Mouse (Mus musculus) layer of hippocampus, postnatal 25 days (tissue): Measurements from ENCODE around the gene Rab15. TPM values are rescaled to one million over a fixed set of nuclear protein-coding genes. Genes with fewer than 3 reads are reported as not detected.

Experiments
- DNase-seq, 2 experiments: peaks; one replicate each; pipeline ENCODE4 v3.0.0; 2022; ENCODE audit warnings: mixed read lengths in 2 of 2, low spot score in 1 of 2; ENCODE audit errors: extremely low spot score in 1 of 2
- total RNA-seq, 2 experiments: library from RNA; stranded (reverse); gene quantifications; 2 replicates each; pipeline ENCODE4 v1.2.3; 2021

The Rab15 gene
- total RNA-seq, 2 experiments from 2014 or later = 193 to 201 TPM

DNA sequence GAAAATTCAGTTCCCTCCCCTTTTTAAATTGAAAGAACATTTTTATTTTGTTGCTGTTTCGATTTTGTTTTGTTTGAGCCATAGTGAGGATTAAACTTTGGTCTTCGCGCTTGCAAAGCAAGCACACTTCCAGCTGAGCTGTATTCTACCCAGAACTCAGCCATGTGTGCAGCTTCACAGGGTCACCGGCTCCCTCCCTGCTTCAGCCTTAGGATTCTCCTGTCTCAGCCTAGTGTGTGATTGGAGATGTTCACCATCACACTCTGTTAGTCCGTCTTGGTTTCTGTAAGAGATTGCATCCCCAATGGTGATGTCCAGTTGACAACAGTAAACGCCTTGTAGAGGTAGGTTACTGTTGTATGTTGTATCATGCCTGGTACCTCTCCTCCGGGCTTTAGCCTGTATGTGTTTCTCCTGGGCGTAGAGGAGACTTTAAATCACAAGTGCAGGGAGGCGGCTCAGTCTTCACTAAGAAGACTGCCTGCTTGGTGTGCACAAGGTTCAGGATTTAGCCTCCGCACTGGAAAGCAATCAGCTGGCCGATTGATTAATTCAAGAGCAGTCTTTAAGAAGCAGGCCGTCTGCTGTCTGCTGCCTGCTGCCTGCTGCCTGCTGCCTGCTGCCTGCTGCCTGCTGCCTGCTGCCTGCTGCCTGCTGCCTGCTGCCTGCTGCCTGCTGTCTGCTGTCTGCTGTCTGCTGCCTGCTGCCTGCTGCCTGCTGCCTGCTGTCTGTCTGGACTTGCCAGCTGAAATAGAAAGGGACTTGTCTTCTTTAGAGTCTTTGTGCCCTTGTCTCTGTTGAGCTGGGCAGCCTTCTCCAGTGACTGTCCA, 41.9 kb downstream of the Rab15 start:
- DNase-seq = no peak

DNA sequence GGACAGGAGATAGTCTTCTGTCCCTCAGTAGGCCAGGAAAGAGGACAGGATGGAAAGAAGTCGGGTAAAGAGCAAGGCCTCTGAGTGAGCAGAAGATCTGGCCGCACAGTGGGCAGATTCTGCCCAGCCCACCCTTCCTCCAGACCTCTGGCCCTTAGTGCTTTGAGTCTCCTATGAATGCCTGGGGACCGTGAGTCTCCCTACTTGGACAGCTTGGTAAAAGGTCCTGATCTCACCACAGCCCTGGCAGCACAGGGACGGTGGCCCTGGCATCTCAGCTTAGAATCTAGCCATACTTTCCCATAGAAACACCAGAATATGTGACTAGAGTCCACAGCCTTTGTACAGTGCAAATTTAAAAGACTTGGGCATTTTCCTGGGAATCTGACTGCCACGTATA, 42.8 kb downstream of the Rab15 start:
- no peak for DNase-seq

DNA sequence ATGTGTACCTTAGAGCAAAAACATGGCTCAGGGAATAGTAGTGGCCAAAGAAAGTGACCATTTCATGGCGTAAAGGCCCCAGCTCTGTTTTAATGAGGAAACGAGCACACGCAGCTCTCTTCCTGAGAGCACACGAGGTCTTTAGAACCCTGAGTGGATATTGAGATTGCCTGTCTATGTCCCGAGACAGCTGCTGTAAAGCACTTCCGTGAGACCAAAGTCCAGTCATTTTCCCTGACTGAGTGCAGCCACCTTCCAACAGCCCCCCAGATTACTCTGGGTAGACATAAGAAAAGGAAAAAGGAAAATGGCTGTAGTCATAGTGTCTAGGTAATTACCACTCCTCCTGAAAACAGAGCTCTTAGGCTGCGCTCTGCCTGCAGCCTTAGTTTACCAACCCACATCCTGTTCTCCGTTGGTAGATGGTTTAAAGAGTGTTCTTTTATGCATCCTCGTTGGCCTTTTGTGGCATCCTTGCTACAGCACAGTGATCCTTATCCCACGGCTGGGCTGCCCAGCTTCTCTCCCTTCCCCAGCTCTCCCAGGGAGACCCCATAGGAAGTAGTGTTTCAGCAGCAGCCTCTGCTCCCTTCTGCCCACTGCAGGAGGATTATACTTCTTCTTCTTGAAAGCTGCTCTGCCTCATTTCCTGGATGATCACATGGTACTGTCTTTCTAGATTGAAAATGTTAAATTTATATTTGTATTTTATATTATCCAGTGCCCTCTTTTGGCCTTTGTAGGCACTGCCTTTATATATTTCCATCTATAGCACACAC, 44.2 kb downstream of the Rab15 start:
- DNase-seq = no peak

DNA sequence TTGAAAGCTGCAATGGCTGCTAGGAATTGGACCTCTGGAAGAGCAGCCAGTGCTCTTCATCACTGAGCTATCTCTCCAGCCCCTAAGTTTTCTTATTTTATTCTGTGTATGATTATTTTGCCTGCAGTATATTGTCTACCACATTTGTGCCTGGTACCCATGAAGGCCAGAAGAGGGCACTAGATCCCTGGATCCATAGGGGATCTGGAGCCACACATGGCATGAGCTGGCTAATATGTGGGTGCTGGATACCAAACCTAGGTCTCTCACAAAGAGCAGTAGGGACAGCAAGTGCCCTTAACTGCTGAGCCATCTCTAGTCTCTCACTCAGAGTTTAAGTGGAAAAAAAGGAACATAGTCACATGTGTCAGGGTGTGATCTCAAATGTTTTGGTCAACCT, 44.9 kb downstream of the Rab15 start:
- no peak for DNase-seq

DNA sequence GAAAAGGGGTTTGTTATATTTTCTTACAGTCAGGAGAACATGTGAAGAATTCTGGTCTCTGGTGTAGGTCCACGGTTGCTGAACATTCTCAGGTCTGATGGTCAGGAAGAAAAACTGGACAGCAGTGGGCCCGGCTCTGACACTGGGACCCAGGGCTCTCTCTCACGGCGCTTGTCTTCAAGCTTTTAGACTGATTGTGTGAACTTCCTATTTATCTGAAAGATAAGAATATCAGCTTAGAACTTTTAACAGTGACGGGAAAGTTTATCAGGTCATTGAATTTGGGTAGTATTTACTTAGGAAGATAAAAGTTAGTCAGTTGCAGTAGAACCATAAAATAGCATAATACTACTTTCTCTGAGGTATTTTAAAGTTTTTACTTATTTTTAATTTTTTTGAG, 45.8 kb downstream of the Rab15 start:
- DNase-seq = no peak

DNA sequence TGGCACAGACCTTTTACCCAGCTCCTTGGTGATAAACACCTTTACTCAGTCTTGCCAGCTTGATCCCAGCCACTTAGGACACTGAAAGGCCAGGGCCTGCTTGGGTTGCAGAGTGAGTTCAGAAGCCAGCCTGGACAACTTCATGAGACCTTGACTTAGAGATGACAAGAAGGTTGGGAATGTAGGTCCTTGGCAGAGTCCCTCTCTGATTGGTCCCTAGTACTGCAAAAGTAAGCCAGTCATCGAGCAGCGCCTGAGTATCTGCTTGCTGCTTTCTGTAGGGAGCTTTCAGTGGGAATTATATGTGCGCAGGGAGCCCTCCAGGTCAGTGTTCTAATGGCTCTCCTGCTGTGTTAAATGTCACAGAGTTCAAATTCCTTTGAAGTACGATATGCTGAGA, 47.6 kb downstream of the Rab15 start:
- no peak for DNase-seq

DNA sequence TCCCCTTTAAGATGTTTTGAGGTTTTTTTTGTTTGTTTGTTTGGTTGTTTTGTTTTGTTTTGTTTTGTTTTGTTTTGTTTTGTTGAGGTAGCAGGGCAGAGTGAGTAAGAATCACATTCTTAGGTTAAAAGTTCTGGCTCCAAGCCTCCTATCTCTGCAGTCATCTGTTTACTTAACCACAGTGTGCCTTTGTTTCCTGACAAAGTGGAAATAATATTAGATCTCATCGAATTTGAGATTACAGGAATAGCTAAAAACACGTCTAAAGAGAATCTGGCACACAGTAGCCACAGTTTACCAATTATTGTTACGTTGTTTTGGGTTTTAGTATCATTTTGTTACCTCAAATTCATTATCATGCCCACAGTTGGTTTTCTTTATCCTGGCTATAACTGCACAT, 48.1 kb downstream of the Rab15 start:
- no peak for DNase-seq

DNA sequence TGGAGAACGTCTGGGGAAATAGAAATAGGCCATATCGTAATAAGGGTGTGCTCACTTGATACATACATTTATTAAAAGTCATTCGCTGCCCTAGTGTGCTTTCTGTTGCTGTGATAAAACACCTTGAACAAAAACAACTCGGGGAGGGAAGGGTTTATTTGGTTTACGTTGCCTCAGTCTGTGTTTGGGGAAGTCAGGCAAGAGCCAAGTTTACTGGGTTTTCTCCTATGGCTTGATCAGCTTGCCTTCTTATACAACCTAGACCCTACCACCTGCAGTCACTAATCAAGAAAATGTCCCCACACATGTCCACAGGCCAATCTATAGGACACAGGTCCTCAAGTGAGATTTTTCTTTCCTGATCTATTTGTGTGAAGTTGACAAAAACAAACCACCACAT, 51.2 kb downstream of the Rab15 start:
- DNase-seq = no peak

DNA sequence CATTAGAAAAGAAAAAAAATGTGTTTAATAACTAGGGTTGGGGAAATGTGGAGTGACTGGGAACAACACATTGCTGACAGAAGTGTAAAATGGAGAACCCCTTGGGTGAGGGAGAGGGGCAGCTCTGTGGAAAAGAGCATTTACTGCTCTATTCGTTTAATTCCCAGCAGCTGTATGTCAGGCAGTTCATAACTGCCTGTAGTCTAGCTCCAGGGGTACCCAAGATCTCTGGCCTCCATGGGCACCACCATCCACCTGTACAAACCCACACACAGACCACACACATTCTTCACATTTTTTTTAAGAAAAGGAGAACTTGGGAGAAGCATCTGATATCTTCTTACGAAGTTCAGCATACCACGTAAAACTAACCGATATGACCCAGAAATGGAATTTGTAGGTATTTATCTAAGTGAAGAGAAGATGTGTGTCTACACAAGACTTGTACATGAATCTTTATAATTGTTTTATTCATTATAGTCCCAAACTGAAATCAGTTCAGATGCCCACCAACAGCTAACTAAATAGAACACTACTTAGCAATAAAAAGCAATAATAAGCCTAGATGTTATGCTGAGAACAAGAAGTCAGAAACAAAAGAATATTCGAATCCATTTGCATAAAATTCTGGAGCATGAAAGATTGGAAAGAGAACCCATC, 51.7 kb downstream of the Rab15 start:
- DNase-seq = no peak

DNA sequence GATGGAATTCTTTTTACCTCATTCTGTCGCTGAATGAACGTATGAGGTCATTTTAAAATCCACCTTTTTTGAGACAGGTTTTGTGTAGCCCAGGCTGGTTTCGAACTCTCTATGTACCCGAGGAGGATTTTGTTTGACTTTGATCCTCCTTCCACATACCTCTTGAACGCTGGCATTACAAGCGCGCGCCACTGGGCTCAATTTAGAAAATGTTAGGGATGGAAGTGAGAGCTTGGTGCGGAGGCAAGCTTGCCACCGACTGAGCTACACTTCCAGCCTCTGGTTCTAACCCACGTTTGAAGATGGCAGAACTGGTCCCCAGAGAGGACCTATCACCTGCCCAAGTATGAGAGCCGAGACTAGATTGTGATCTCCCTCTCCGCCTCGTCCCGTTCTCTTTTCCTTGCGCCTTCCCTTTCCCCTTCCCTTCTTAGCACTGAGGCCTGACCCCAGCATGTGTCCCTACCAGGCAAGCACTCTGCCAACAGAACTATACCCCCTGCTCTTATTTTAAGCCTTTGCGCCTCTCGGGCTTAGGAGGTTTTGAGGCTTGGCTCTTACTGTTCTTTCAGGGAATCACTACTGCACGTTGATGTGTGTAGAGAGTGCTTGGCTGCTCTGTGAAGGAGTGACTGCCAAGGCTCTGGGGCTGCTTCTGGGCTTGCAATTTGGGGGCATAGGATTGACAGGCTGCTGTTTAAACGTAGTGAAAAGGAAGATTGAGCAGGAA, 56.6 kb downstream of the Rab15 start:
- peak; percentile 7 to 18 for DNase-seq

DNA sequence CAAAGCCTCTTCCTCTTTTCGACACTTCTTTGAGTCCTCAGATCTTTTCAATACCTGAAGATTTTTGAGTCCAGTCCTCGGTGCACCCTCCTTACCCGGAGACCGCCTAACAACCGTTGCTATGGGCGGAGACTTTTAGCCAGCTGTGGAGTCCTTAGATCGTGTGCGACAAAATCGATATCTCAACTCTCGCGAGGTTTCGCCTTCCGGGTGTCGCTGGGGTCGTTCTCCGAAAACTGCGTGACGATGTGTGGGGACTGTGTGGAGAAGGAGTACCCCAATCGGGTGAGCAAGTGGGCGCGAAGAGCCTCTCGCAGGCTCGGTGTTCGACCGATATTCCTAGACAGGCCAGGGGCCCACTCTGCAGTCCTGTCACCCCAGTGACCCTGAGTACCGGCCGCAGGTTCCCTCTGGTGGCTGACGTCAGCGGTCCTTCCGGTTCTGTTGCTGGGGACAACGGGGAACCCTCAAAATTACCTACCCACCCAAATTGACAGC, 57.3 kb downstream of the Rab15 start, which contains the start of the genes Churc1 and Fntb:
Churc1 (plus strand) TSS at position 185 of the 498 bp plus-strand sequence.
Fntb (plus strand) TSS at position 236 of the 498 bp plus-strand sequence.
- DNase-seq = peak; percentile 76 to 82

DNA sequence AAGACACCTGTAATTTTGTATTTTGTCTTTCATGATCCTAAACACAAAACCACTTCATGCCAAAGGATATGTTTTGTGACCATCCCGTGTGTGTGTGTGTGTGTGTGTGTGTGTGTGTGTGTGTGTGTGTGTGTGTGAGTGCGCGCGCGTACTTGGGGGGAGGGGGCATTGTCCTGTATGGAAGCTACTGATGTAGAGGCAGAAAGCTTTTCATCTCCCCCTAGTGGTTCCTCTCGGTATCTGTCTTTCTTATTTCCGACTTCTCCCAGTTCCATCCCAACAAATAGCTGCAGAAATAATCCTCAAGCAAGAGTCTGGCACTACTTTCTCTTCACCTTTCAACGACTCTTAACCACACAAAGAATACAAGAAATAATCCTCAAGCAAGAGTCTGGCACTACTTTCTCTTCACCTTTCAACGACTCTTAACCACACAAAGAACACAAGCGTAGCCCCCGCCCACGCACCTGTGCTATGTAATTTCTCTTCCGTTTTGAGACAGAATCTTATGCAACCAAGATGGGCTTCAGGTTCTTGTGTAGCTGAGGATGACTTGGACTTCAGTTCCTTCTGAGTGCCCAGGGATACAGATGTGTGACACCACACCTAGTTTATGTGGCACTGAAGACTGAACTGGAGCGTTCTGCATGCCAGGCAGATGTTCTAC, 69.9 kb downstream of the Rab15 start:
- DNase-seq = peak in 1 of 2 experiments; percentile 31

DNA sequence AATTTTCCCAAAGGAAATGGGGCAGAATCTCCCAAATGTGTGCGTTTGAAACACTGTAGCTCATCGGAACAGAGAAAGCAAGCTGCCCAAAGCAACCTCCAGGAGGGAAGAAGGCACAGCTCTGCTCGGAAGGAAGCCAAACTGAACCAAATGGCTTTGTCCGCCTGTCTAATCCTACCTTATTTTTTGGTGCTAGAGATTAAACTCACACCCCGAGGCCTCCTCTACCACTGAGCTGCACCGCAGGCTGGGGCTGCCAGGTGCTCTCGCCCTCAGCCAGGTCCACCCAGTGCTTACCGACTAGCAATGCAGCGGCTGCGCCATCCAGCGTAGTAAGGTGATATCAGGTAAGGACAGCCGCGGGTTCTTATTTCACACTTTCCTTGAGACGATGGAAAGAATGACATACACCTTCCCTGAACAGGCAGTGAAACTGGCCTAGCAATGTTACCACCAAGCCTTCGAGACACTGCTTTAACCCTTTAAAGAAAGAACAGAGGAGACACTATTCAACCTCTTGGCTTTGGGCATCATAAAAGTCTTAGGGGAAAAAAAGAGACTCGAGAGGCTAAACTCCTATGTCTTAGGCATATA, 71.7 kb downstream of the Rab15 start:
- no peak for DNase-seq

Other genes starting within 250 kb of the Rab15 start
- 100 to 1,000 TPM; 119 to 124 TPM for gene Sptb, start 112.4 kb downstream of the Rab15 start, total RNA-seq
- 10 to 100 TPM; 38.0 to 39.8 TPM for gene Churc1, start 57.4 kb downstream of the Rab15 start, total RNA-seq
- gene Fntb, start 57.3 kb downstream of the Rab15 start, total RNA-seq = 10 to 100 TPM; 25.1 to 25.8 TPM
- gene Gpx2, start 27.4 kb downstream of the Rab15 start, total RNA-seq = under 1 TPM in 1 of 2 experiments, not detected in 1; 0.20 TPM
- gene Max, start 139.3 kb upstream of the Rab15 start, total RNA-seq = 10 to 100 TPM; 63.6 to 71.3 TPM